In the genomic region with DNA sequence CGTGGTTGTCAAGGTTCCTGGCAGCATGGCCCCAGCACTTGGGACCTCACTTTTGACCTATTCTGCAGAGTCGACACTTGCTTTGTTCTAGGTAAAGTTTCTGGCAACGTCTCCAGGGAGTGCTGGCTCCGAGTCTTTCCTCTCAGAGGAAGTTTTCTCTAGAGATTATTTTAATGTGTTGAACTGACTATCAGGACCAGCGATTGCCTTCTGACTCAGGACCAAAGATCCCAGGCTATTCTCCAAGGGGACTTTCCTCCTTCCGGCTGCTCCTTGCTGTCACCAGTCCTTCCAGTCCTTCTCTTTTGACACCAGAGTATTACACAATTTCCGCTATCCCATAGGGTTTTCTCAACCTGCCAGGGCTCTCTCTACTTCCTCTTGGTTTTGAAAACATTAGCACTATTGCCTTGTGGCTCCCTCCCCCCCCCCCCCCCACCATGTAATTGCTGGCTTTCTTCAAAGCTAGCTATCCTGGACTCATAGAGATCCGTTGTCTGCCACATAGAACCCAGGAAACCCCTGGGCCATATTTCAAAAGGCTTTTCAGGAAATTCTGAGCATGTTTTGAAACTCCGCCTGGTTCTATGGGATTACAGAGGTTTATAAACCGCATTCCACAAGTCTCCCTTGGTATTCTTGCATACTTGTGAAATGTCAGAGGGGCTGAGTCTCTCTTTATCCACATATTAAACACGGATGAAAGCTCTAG, we compare ENCODE assay signal across 9 mouse cellular contexts.
DNase-seq lines count a peak whose midpoint lies in the region; ATAC-seq and TF ChIP-seq lines count a peak whose summit lies in the region.
"Had no signal": no experiment of that assay in that cellular context is flagged by ENCODE, and none has a peak within 500 bp of the region (broad histone marks: within the 10 kb centered on the region; RNA-seq: fewer than 3 reads in every experiment).

No protein-coding gene starts in this region.

- no peak overlapping the region for H3K4me3 ChIP-seq in forebrain, embryonic 10.5 days
- H3K4me3 ChIP-seq in forebrain, postnatal 0 days (ENCODE audit: low read depth, low read length): no peak overlapping the region
- no peak overlapping the region for H3K4me3 ChIP-seq in hindbrain, postnatal 0 days (ENCODE audit: low read length)
- H3K4me3 ChIP-seq in midbrain, embryonic 13.5 days (replicated peaks): no peak overlapping the region
- H3K4me3 ChIP-seq: erythroblast, embryonic 14.5 days had no signal

- peaks cover 59% of the 10 kb centered on the region for H3K4me1 ChIP-seq in forebrain, embryonic 10.5 days
- H3K4me1 ChIP-seq in forebrain, postnatal 0 days (ENCODE audit: insufficient read depth): no peaks in the 10 kb centered on the region
- H3K4me1 ChIP-seq in hindbrain, postnatal 0 days (ENCODE audit: insufficient read depth, low read length): peaks cover 6% of the 10 kb centered on the region; the same call in 1 of the 2 replicates
- H3K4me1 ChIP-seq in midbrain, embryonic 13.5 days (replicated peaks): peaks cover 17% of the 10 kb centered on the region

- H3K9me3 ChIP-seq in forebrain, embryonic 10.5 days: no peaks in the 10 kb centered on the region
- no peaks in the 10 kb centered on the region for H3K9me3 ChIP-seq in forebrain, postnatal 0 days (ENCODE audit: low read length)
- no peaks in the 10 kb centered on the region for H3K9me3 ChIP-seq in hindbrain, postnatal 0 days (ENCODE audit: low read length)
- H3K9me3 ChIP-seq in midbrain, embryonic 13.5 days: no peaks in the 10 kb centered on the region

- no peaks in the 10 kb centered on the region for H3K27me3 ChIP-seq in forebrain, embryonic 10.5 days (ENCODE audit: poor library complexity, severe bottlenecking)
- H3K27me3 ChIP-seq in forebrain, postnatal 0 days (ENCODE audit: insufficient read depth, low read length): no peaks in the 10 kb centered on the region
- no peaks in the 10 kb centered on the region for H3K27me3 ChIP-seq in hindbrain, postnatal 0 days (ENCODE audit: insufficient read depth, low read length)
- no peaks in the 10 kb centered on the region for H3K27me3 ChIP-seq in midbrain, embryonic 13.5 days

- peaks cover 75% of the 10 kb centered on the region for H3K36me3 ChIP-seq in forebrain, embryonic 10.5 days (replicated peaks)
- H3K36me3 ChIP-seq in forebrain, postnatal 0 days (ENCODE audit: insufficient read depth): peaks cover 19% of the 10 kb centered on the region
- H3K36me3 ChIP-seq in hindbrain, postnatal 0 days (ENCODE audit: insufficient read depth, low read length): no peaks in the 10 kb centered on the region; the same call in 1 of the 2 replicates
- peaks cover 22% of the 10 kb centered on the region for H3K36me3 ChIP-seq in midbrain, embryonic 13.5 days

- peak overlapping the region; percentile 79 for H3K27ac ChIP-seq in forebrain, embryonic 10.5 days
- H3K27ac ChIP-seq in forebrain, postnatal 0 days (ENCODE audit: low read depth, low read length): no peak overlapping the region
- H3K27ac ChIP-seq in hindbrain, postnatal 0 days: peak overlapping the region; percentile 54; the same call in 1 of the 2 replicates
- no peak overlapping the region for H3K27ac ChIP-seq in midbrain, embryonic 13.5 days

- ATAC-seq in forebrain, postnatal 0 days: no peak; the same call in 1 of the 2 replicates
- peak; percentile 64 for ATAC-seq in hindbrain, postnatal 0 days
- ATAC-seq in midbrain, embryonic 13.5 days: peak; percentile 41; the same call in 1 of the 2 replicates

- no peak overlapping the region for H3K4me2 ChIP-seq in forebrain, postnatal 0 days (ENCODE audit: low read depth)
- no peak overlapping the region for H3K4me2 ChIP-seq in hindbrain, postnatal 0 days (ENCODE audit: low read depth, low read length)
- H3K4me2 ChIP-seq in midbrain, embryonic 13.5 days (replicated peaks): no peak overlapping the region

- H3K9ac ChIP-seq in forebrain, postnatal 0 days: no peak overlapping the region
- no peak overlapping the region for H3K9ac ChIP-seq in hindbrain, postnatal 0 days (replicated peaks; ENCODE audit: low read length)
- no peak overlapping the region for H3K9ac ChIP-seq in midbrain, embryonic 13.5 days (replicated peaks)

- WGBS in forebrain, embryonic 10.5 days: 39% methylated on average over 11 of the region's 11 CpGs
- WGBS in forebrain, postnatal 0 days: 14% methylated on average over 11 of the region's 11 CpGs
- WGBS in hindbrain, postnatal 0 days: 18% methylated on average over 11 of the region's 11 CpGs
- WGBS in midbrain, embryonic 13.5 days: 19% methylated on average over 11 of the region's 11 CpGs

- peak; percentile 65 for DNase-seq in forebrain, embryonic 10.5 days (ENCODE audit: extremely low spot score, low spot score)
- DNase-seq in forebrain, postnatal 0 days: no peak
- DNase-seq in gonadal fat pad, adult 2 months (ENCODE audit: low read depth): peak; percentile 95
- DNase-seq in hindbrain, postnatal 0 days (ENCODE audit: low spot score): peak; percentile 26
- no peak for DNase-seq in cerebellum, postnatal 25 days
- no peak for DNase-seq in gastrocnemius, postnatal 25 days
- no peak for DNase-seq in layer of hippocampus, postnatal 25 days (ENCODE audit: extremely low spot score in 1 of 2, low spot score in 1 of 2)

- no peak for TF ChIP-seq CTCF in forebrain, postnatal 0 days (IDR thresholded peaks at IDR 0.05; ENCODE audit: low read depth)
- TF ChIP-seq CTCF in hindbrain, postnatal 0 days (IDR thresholded peaks at IDR 0.05; ENCODE audit: low read depth): no peak

Comparison
In these comparisons a context has a peak if more than half of its experiments do, and no peak if none do; other contexts are left out.
1. DNase-seq: peak in forebrain, embryonic 10.5 days (single experiment), gonadal fat pad, adult 2 months (single experiment) and hindbrain, postnatal 0 days (single experiment); none in forebrain, postnatal 0 days (single experiment), cerebellum, postnatal 25 days (0 of 2), gastrocnemius, postnatal 25 days (single experiment) and layer of hippocampus, postnatal 25 days (0 of 2).
2. H3K27ac ChIP-seq: peak in forebrain, embryonic 10.5 days (single experiment) and hindbrain, postnatal 0 days (single experiment); none in forebrain, postnatal 0 days (single experiment) and midbrain, embryonic 13.5 days (single experiment).